Mouse (Mus musculus) MEL (cell line): ENCODE measurements at regions not wholly inside any gene's neighbourhood (a gene's known extent, or its start where the extent isn't known, plus 50 kb on each side); places are given as distances from the start of the nearest gene placed in this dataset.

ENCODE experiments used
- DNase-seq: peaks from one replicate; pipeline ENCODE4 v3.0.0; 2011; ENCODE audit warnings: low read depth, low spot score
- H3K27ac ChIP-seq: 2 replicates; pipeline ENCODE4 v1.5.1; 2012; ENCODE audit warnings: low read depth, mild to moderate bottlenecking, control low read depth, low read length, moderate library complexity; ENCODE audit not compliant: control insufficient read depth
- H3K27me3 ChIP-seq, 2 experiments: fragments of 150-350 bp in 1 of 2; sonication (generic) in 1 of 2; 2 replicates each; pipeline ENCODE4 v1.6.1; 2012; ENCODE audit warnings: low read length in 2 of 2, mild to moderate bottlenecking in 2 of 2, improper control_type of control experiment in 1 of 2, moderate library complexity in 1 of 2; ENCODE audit not compliant: insufficient read depth in 2 of 2, control insufficient read depth in 1 of 2
- H3K36me3 ChIP-seq, 2 experiments: 2 replicates each; pipeline ENCODE4 v1.6.1; 2012 to 2014; ENCODE audit warnings: low read length in 2 of 2, improper control_type of control experiment in 1 of 2, inconsistent platforms in 1 of 2, mild to moderate bottlenecking in 1 of 2; ENCODE audit not compliant: insufficient read depth in 2 of 2, control insufficient read depth in 1 of 2
- H3K4me1 ChIP-seq, 2 experiments: fragments of 150-350 bp in 1 of 2; sonication (generic) in 1 of 2; 2 replicates each; pipeline ENCODE4 v1.6.1; 2012; ENCODE audit warnings: low read length in 2 of 2, improper control_type of control experiment in 1 of 2, mild to moderate bottlenecking in 1 of 2; ENCODE audit not compliant: insufficient read depth in 2 of 2, control insufficient read depth in 1 of 2
- H3K4me3 ChIP-seq, 2 experiments: fragments of 150-350 bp in 1 of 2; sonication (generic) in 1 of 2; 2 replicates each; pipeline ENCODE4 v1.5.1; 2012; ENCODE audit warnings: low read depth in 2 of 2, low read length in 2 of 2, mild to moderate bottlenecking in 2 of 2, moderate library complexity in 2 of 2, control low read depth in 1 of 2, improper control_type of control experiment in 1 of 2; ENCODE audit not compliant: control insufficient read depth in 1 of 2, insufficient read depth in 1 of 2
- H3K79me2 ChIP-seq: 2 replicates; pipeline ENCODE4 v1.6.1; 2012; ENCODE audit warnings: mild to moderate bottlenecking, low read length, moderate library complexity; ENCODE audit not compliant: control insufficient read depth, poor library complexity, insufficient read depth
- H3K9ac ChIP-seq: 2 replicates; pipeline ENCODE4 v1.6.1; 2012; ENCODE audit warnings: low read depth, mild to moderate bottlenecking, control low read depth, low read length, moderate library complexity; ENCODE audit not compliant: control insufficient read depth, poor library complexity, severe bottlenecking
- H3K9me3 ChIP-seq: fragments of 150-350 bp; sonication (generic); replicated peaks from 2 replicates; pipeline ENCODE4 v1.6.1; 2012; ENCODE audit warnings: mild to moderate bottlenecking, low read length, improper control_type of control experiment, moderate library complexity; ENCODE audit not compliant: insufficient read depth
- CHD1 ChIP-seq: IDR thresholded peaks from 2 replicates; pipeline ENCODE4 v1.6.1; 2012; ENCODE audit warnings: low read depth, mild to moderate bottlenecking, inconsistent platforms, low read length, improper control_type of control experiment
- CHD2 ChIP-seq: IDR thresholded peaks from 2 replicates; pipeline ENCODE4 v1.6.1; 2011; ENCODE audit warnings: low read length, improper control_type of control experiment
- E2F4 ChIP-seq: IDR thresholded peaks from 2 replicates; pipeline ENCODE4 v1.6.1; 2011; ENCODE audit warnings: low read depth, low read length, improper control_type of control experiment, borderline replicate concordance
- ELF1 ChIP-seq: IDR thresholded peaks from 2 replicates; pipeline ENCODE4 v1.6.1; 2014; ENCODE audit warnings: low read depth, mild to moderate bottlenecking, inconsistent platforms, low read length, improper control_type of control experiment, moderate library complexity
- EP300 ChIP-seq, 2 experiments: IDR thresholded peaks; 2 replicates each; pipeline ENCODE4 v1.6.1; 2011; ENCODE audit warnings: improper control_type of control experiment in 2 of 2, low read length in 2 of 2, low read depth in 1 of 2, mild to moderate bottlenecking in 1 of 2
- HCFC1 ChIP-seq: IDR thresholded peaks from 2 replicates; pipeline ENCODE4 v1.6.1; 2012; ENCODE audit warnings: low read depth, mild to moderate bottlenecking, inconsistent platforms, low read length, improper control_type of control experiment, moderate library complexity
- MAFK ChIP-seq: IDR thresholded peaks from 2 replicates; pipeline ENCODE4 v1.6.1; 2011; ENCODE audit warnings: low read depth, mild to moderate bottlenecking, low read length, improper control_type of control experiment, borderline replicate concordance
- MAZ ChIP-seq: IDR thresholded peaks from 2 replicates; pipeline ENCODE4 v1.6.1; 2012; ENCODE audit warnings: low read depth, mild to moderate bottlenecking, inconsistent platforms, low read length, improper control_type of control experiment
- MEF2A ChIP-seq: IDR thresholded peaks from 2 replicates; pipeline ENCODE4 v1.6.1; 2014; ENCODE audit warnings: low read depth, mild to moderate bottlenecking, inconsistent platforms, low read length, improper control_type of control experiment; ENCODE audit not compliant: poor library complexity, insufficient replicate concordance, severe bottlenecking; ENCODE audit errors: extremely low read depth
- MXI1 ChIP-seq: IDR thresholded peaks from 2 replicates; pipeline ENCODE4 v1.6.1; 2011; ENCODE audit warnings: mild to moderate bottlenecking, low read depth, low read length, improper control_type of control experiment
- MYB ChIP-seq: IDR thresholded peaks from 2 replicates; pipeline ENCODE4 v1.6.1; 2011; ENCODE audit warnings: mild to moderate bottlenecking, low read depth, low read length, improper control_type of control experiment
- MYC ChIP-seq: IDR thresholded peaks from 2 replicates; pipeline ENCODE4 v1.6.1; 2011; ENCODE audit warnings: low read depth, mild to moderate bottlenecking, low read length, improper control_type of control experiment, moderate library complexity
- POLR2AphosphoS5 ChIP-seq: IDR thresholded peaks from 2 replicates; pipeline ENCODE4 v1.6.1; 2012; ENCODE audit warnings: low read depth, borderline replicate concordance, mild to moderate bottlenecking, inconsistent platforms, low read length, moderate library complexity, mixed read lengths
- SIN3A ChIP-seq: IDR thresholded peaks from 2 replicates; pipeline ENCODE4 v1.6.1; 2012; ENCODE audit warnings: low read length, improper control_type of control experiment, inconsistent platforms
- TAL1 ChIP-seq: IDR thresholded peaks from 2 replicates; pipeline ENCODE4 v1.6.1; 2012; ENCODE audit warnings: mild to moderate bottlenecking, inconsistent platforms, low read length, moderate library complexity, mixed read lengths
- TBP ChIP-seq: IDR thresholded peaks from 2 replicates; pipeline ENCODE4 v1.8.0; 2011; ENCODE audit warnings: low read depth, low read length, improper control_type of control experiment
- USF1 ChIP-seq: IDR thresholded peaks from 2 replicates; pipeline ENCODE4 v1.6.1; 2014; ENCODE audit warnings: low read depth, mild to moderate bottlenecking, inconsistent platforms, low read length, improper control_type of control experiment, moderate library complexity
- USF2 ChIP-seq, 2 experiments: IDR thresholded peaks; 2 replicates each; pipeline ENCODE4 v1.6.1; 2011 to 2012; ENCODE audit warnings: improper control_type of control experiment in 2 of 2, low read length in 2 of 2, borderline replicate concordance in 1 of 2, inconsistent platforms in 1 of 2, low read depth in 1 of 2, mild to moderate bottlenecking in 1 of 2; ENCODE audit not compliant: insufficient read depth in 1 of 2

DNA sequence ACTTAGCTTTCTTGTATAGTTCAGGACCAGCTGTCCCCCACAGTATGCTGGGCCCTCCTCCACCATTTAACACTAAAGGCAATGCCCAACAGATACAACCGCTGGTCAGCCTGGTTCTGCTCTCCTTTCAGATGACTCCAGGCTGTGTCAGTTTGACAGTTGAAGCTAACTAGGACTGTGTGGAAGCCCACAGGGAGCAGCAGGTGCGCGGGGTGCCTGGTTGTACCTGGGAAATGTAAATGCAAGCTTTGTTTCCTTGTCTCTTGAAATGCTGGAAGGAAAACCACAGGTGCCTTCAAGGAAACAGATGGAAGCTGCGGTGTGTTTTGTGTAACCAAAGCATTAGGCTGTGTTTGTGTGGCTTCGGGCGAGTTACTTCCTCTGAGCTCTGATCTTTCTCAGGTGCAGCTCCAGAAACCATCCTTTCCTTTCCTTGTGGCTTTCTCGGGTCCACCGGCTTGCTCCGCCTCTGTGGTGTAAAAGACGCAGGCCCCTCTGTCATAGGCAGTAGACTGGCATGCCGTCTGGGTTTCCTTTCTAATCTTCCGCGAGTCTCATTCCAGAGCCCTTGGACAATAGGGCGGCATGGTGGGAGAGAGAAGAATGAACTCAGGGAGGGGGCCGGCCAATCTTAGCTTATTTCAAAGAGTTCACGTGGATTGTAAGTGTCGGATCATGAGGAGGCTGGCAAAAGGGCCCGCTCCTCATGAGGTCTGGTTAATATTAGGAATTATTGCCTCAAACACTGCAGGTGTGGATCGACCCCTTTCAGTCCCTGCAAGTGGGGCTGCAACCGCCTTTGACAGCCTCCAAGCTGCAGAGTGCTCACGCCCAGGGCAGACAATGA is 605.5 kb upstream of the Id2 start:
- Histone ChIP-seq H3K79me2 (no peaks in the 10 kb centered on the region), H3K4me1 (no peaks in the 10 kb centered on the region), H3K9ac (no peak overlapping the region), H3K4me3 (no peak overlapping the region), H3K27ac (no peak overlapping the region), H3K36me3 (no peaks in the 10 kb centered on the region), H3K27me3 (no peaks in the 10 kb centered on the region), H3K9me3 (no peaks in the 10 kb centered on the region)
- DNase-seq, result no peak
- no peak for TF ChIP-seq USF1
- no peak for TF ChIP-seq MYB
- TF ChIP-seq CHD1, result no peak
- TF ChIP-seq MXI1, result no peak
- TF ChIP-seq MYC, result no peak
- no peak for TF ChIP-seq MAFK
- TF ChIP-seq E2F4, result no peak
- no peak for TF ChIP-seq TBP
- TF ChIP-seq TAL1, result no peak
- TF ChIP-seq EP300 (IDR thresholded peaks at IDR 0.05; ENCODE audit: low read depth in 1 of 2, low read length in 2 of 2), result no peak
- no peak for TF ChIP-seq USF2 (IDR thresholded peaks at IDR 0.05; ENCODE audit: borderline replicate concordance in 1 of 2, insufficient read depth in 1 of 2, low read depth in 1 of 2, low read length in 2 of 2)
- TF ChIP-seq MAZ, result no peak
- TF ChIP-seq HCFC1, result no peak

DNA sequence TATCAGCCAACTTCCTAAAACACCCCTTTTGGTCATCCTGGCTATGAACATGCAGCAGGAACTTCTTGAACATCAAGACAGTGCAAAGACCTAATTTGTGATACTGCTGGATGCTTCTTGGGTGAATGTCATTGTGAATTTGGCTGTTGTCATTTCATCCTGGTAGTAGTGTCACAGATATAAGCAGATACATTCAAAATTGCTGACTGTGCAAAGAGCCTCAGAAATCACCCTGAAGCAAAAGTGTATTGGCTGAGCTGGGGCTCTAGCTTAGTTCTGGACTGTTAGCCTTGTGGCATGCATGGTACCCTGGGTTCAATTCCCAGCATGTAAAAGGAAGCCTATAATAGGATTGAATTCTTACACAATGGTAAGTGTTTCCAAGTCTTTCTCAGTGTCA is 590.1 kb upstream of the Id2 start:
- H3K9ac ChIP-seq, result no peak overlapping the region
- no peaks in the 10 kb centered on the region for H3K4me1 ChIP-seq
- H3K9me3 ChIP-seq, result no peaks in the 10 kb centered on the region
- no peaks in the 10 kb centered on the region for H3K79me2 ChIP-seq
- no peaks in the 10 kb centered on the region for H3K27me3 ChIP-seq
- no peak overlapping the region for H3K4me3 ChIP-seq
- H3K36me3 ChIP-seq, result no peaks in the 10 kb centered on the region
- H3K27ac ChIP-seq, result no peak overlapping the region
- no peak for DNase-seq
- TF ChIP-seq MEF2A (no peak), POLR2AphosphoS5 (no peak), CHD2 (no peak), TAL1 (no peak), ELF1 (no peak), SIN3A (no peak)
